Mouse (Mus musculus) spleen, adult 2 months (tissue): ENCODE data around the gene BC067074.

Experiments used
- CTCF ChIP-seq: fragments of 200-500 bp; IDR thresholded peaks from 2 replicates; pipeline ENCODE4 v1.5.1; 2011; ENCODE audit warnings: mild to moderate bottlenecking, inconsistent platforms; ENCODE audit not compliant: insufficient read depth, insufficient read length, insufficient replicate concordance; ENCODE audit errors: extremely low read depth
- POLR2A ChIP-seq: fragments of 200-500 bp; IDR thresholded peaks from 2 replicates; pipeline ENCODE4 v1.6.1; 2011; ENCODE audit warnings: low read depth, low read length, inconsistent platforms

GRCm38 (mm10) chr13:113373291-113374083 lies 80.5 kb downstream of the BC067074 start:
- TF ChIP-seq POLR2A: no peak
- TF ChIP-seq CTCF: no peak
